Mouse (Mus musculus): ENCODE measurements at regions not wholly inside any gene's neighbourhood (a gene's known extent, or its start where the extent isn't known, plus 50 kb on each side); places are given as distances from the start of the nearest gene placed in this dataset.

DNA sequence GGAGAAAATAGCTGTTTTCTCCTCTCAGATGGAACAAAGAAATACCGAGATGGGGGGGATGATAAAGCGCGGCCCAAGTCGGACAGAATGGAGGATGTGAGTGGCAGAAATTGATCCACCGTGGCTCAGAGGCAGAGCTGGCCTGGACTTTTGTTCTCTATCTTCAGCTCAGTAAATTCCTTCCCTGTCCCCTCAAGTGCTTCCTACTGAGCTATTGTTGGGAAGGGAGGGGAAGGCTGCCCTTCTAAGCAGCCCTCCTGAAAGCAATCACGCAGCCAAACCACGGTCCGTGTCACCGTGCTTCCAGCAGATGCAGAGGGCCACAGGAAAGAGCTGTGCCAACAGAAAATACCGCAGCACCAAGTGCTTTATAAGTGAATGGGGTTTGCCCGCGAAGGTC is 212.2 kb upstream of the Trpc7 start:
- H3K79me3 ChIP-seq (ENCODE audit: low read depth): no peaks in the 10 kb centered on the region
- TF ChIP-seq CTCF (IDR thresholded peaks at IDR 0.05; ENCODE audit: control insufficient read depth, insufficient read depth, insufficient read length) (no peak), MAX (IDR thresholded peaks at IDR 0.05) (no peak), FOSL1 (IDR thresholded peaks at IDR 0.05; ENCODE audit: insufficient read depth, low read length, poor library complexity, severe bottlenecking) (no peak)
- no peaks in the 10 kb centered on the region for H3K79me2 ChIP-seq (ENCODE audit: control insufficient read depth, insufficient read depth)
- no peak overlapping the region for H3ac ChIP-seq (ENCODE audit: control insufficient read depth, insufficient read length, low read depth)
- H3K36me3 ChIP-seq (ENCODE audit: control insufficient read depth, insufficient read depth): no peaks in the 10 kb centered on the region
- no peak overlapping the region for H3K4me3 ChIP-seq (ENCODE audit: insufficient read depth, poor library complexity, severe bottlenecking)
- H3K27me3 ChIP-seq (ENCODE audit: control insufficient read depth, insufficient read depth, insufficient read length): no peaks in the 10 kb centered on the region

DNA sequence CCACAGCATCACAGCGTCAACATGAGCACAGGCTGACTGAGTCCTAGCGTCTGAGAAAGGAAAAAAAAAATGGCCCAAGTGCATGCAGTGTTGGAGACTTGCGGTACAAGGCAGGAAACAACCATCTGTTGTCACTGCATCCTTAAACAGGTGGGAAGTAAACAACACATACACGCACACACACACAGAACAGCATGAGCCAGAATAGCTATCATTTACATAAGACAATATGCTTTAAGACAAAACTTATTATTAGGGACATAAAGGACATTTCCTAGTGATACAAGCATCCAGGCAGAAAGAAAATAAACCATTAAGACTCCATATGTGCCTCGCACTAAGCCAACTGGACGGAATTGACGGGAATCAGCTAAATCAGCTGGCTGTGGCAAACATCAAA is 203.8 kb upstream of the Trpc7 start:
- no peak overlapping the region for H3ac ChIP-seq (ENCODE audit: control insufficient read depth, insufficient read length, low read depth)
- H3K79me3 ChIP-seq (ENCODE audit: low read depth): no peaks in the 10 kb centered on the region
- H3K79me2 ChIP-seq (ENCODE audit: control insufficient read depth, insufficient read depth): no peaks in the 10 kb centered on the region
- TF ChIP-seq MYOD1 (IDR thresholded peaks at IDR 0.05; ENCODE audit: control insufficient read depth, insufficient read length, low read depth) (no peak), CTCF (IDR thresholded peaks at IDR 0.05; ENCODE audit: control insufficient read depth, insufficient read depth, insufficient read length) (no peak), CEBPB (IDR thresholded peaks at IDR 0.05; ENCODE audit: low read depth) (no peak), USF1 (IDR thresholded peaks at IDR 0.05; ENCODE audit: low read depth) (no peak), MAX (IDR thresholded peaks at IDR 0.05) (no peak), FOSL1 (IDR thresholded peaks at IDR 0.05; ENCODE audit: insufficient read depth, low read length, poor library complexity, severe bottlenecking) (no peak), MYOG (IDR thresholded peaks at IDR 0.05; ENCODE audit: control insufficient read depth, extremely low read depth, insufficient read length) (no peak)
- H3K36me3 ChIP-seq (ENCODE audit: control insufficient read depth, insufficient read depth): no peaks in the 10 kb centered on the region
- H3K27me3 ChIP-seq (ENCODE audit: control insufficient read depth, insufficient read depth, insufficient read length): no peaks in the 10 kb centered on the region
- H3K4me3 ChIP-seq (ENCODE audit: insufficient read depth, poor library complexity, severe bottlenecking): no peak overlapping the region

- Histone ChIP-seq H3K27me3 (ENCODE audit: control insufficient read depth, insufficient read depth, insufficient read length) (no peaks in the 10 kb centered on the region), H3K4me3 (ENCODE audit: insufficient read depth, poor library complexity, severe bottlenecking) (no peak overlapping the region), H3K79me3 (ENCODE audit: low read depth) (no peaks in the 10 kb centered on the region), H3K36me3 (ENCODE audit: control insufficient read depth, insufficient read depth) (no peaks in the 10 kb centered on the region), H3K79me2 (ENCODE audit: control insufficient read depth, insufficient read depth) (no peaks in the 10 kb centered on the region), H3ac (ENCODE audit: control insufficient read depth, insufficient read length, low read depth) (no peak overlapping the region)
- TF ChIP-seq CTCF (IDR thresholded peaks at IDR 0.05; ENCODE audit: control insufficient read depth, insufficient read depth, insufficient read length): no peak
- no peak for TF ChIP-seq FOSL1 (IDR thresholded peaks at IDR 0.05; ENCODE audit: insufficient read depth, low read length, poor library complexity, severe bottlenecking)
- TF ChIP-seq CEBPB (IDR thresholded peaks at IDR 0.05; ENCODE audit: low read depth): no peak
- no peak for TF ChIP-seq MYOG (IDR thresholded peaks at IDR 0.05; ENCODE audit: control insufficient read depth, extremely low read depth, insufficient read length)
- no peak for TF ChIP-seq MYOD1 (IDR thresholded peaks at IDR 0.05; ENCODE audit: control insufficient read depth, insufficient read length, low read depth)
- no peak for TF ChIP-seq MAX (IDR thresholded peaks at IDR 0.05)
- no peak for TF ChIP-seq USF1 (IDR thresholded peaks at IDR 0.05; ENCODE audit: low read depth)
These were observed 196.1 kb upstream of the Trpc7 start for GRCm38 (mm10) chr13:57091886-57092285.

- TF ChIP-seq MYOD1 (IDR thresholded peaks at IDR 0.05; ENCODE audit: control insufficient read depth, insufficient read length, low read depth) (no peak), MYOG (IDR thresholded peaks at IDR 0.05; ENCODE audit: control insufficient read depth, extremely low read depth, insufficient read length) (no peak), CEBPB (IDR thresholded peaks at IDR 0.05; ENCODE audit: low read depth) (no peak), FOSL1 (IDR thresholded peaks at IDR 0.05; ENCODE audit: insufficient read depth, low read length, poor library complexity, severe bottlenecking) (no peak), CTCF (IDR thresholded peaks at IDR 0.05; ENCODE audit: control insufficient read depth, insufficient read depth, insufficient read length) (no peak)
These were observed 193.7 kb upstream of the Trpc7 start for GRCm38 (mm10) chr13:57089381-57090075.

DNA sequence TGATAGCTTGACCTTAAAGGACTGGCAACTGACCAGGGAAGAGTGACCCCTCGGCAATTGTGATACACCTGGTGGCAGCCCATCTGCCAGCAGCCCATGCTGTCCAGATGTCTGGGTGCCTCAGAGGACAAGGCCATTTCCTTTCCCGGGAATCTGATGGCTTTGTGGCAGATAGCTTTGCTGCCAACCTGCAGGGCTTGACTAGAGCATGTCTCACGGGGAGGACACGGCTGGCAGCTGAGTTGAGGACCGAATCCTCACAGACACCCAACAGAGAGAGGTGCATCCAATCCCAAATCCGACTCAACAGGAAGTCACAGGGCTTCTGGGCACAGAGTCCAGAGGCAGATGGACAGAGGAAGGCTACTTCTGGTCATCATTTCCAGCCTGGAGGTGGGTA is 192.2 kb upstream of the Trpc7 start:
- no peaks in the 10 kb centered on the region for H3K79me3 ChIP-seq (ENCODE audit: low read depth)

More at GRCm38 (mm10) chr13:57089381-57090075, 193.7 kb upstream of the Trpc7 start:
- Histone ChIP-seq H3K79me3 (ENCODE audit: low read depth) (no peaks in the 10 kb centered on the region), H3K4me3 (ENCODE audit: insufficient read depth, poor library complexity, severe bottlenecking) (no peak overlapping the region), H3K36me3 (ENCODE audit: control insufficient read depth, insufficient read depth) (no peaks in the 10 kb centered on the region), H3K79me2 (ENCODE audit: control insufficient read depth, insufficient read depth) (no peaks in the 10 kb centered on the region), H3K27me3 (ENCODE audit: control insufficient read depth, insufficient read depth, insufficient read length) (no peaks in the 10 kb centered on the region), H3ac (ENCODE audit: control insufficient read depth, insufficient read length, low read depth) (no peak overlapping the region)

GRCm38 (mm10) chr13:57087398-57087797 is 191.6 kb upstream of the Trpc7 start:
- H3K4me3 ChIP-seq (ENCODE audit: insufficient read depth, poor library complexity, severe bottlenecking): no peak overlapping the region
- TF ChIP-seq USF1 (IDR thresholded peaks at IDR 0.05; ENCODE audit: low read depth): no peak
- no peak for TF ChIP-seq CEBPB (IDR thresholded peaks at IDR 0.05; ENCODE audit: low read depth)
- no peak for TF ChIP-seq MAX (IDR thresholded peaks at IDR 0.05)
- TF ChIP-seq MYOD1 (IDR thresholded peaks at IDR 0.05; ENCODE audit: control insufficient read depth, insufficient read length, low read depth): no peak
- no peak for TF ChIP-seq FOSL1 (IDR thresholded peaks at IDR 0.05; ENCODE audit: insufficient read depth, low read length, poor library complexity, severe bottlenecking)
- TF ChIP-seq MYOG (IDR thresholded peaks at IDR 0.05; ENCODE audit: control insufficient read depth, extremely low read depth, insufficient read length): no peak
- no peak for TF ChIP-seq CTCF (IDR thresholded peaks at IDR 0.05; ENCODE audit: control insufficient read depth, insufficient read depth, insufficient read length)
- H3K79me3 ChIP-seq (ENCODE audit: low read depth): no peaks in the 10 kb centered on the region
- no peak overlapping the region for H3ac ChIP-seq (ENCODE audit: control insufficient read depth, insufficient read length, low read depth)
- H3K27me3 ChIP-seq (ENCODE audit: control insufficient read depth, insufficient read depth, insufficient read length): no peaks in the 10 kb centered on the region
- H3K36me3 ChIP-seq (ENCODE audit: control insufficient read depth, insufficient read depth): no peaks in the 10 kb centered on the region
- no peaks in the 10 kb centered on the region for H3K79me2 ChIP-seq (ENCODE audit: control insufficient read depth, insufficient read depth)

More for the DNA sequence above, 192.2 kb upstream of the Trpc7 start:
- Histone ChIP-seq H3K79me2 (ENCODE audit: control insufficient read depth, insufficient read depth) (no peaks in the 10 kb centered on the region), H3K27me3 (ENCODE audit: control insufficient read depth, insufficient read depth, insufficient read length) (no peaks in the 10 kb centered on the region), H3ac (ENCODE audit: control insufficient read depth, insufficient read length, low read depth) (no peak overlapping the region), H3K4me3 (ENCODE audit: insufficient read depth, poor library complexity, severe bottlenecking) (no peak overlapping the region), H3K36me3 (ENCODE audit: control insufficient read depth, insufficient read depth) (no peaks in the 10 kb centered on the region)
- TF ChIP-seq MAX (IDR thresholded peaks at IDR 0.05): no peak
- no peak for TF ChIP-seq MYOG (IDR thresholded peaks at IDR 0.05; ENCODE audit: control insufficient read depth, extremely low read depth, insufficient read length)
- no peak for TF ChIP-seq FOSL1 (IDR thresholded peaks at IDR 0.05; ENCODE audit: insufficient read depth, low read length, poor library complexity, severe bottlenecking)
